Mouse (Mus musculus) embryo, embryonic 10 days (tissue): ENCODE measurements around the gene Ceacam18.
A peak's percentile ranks its signal among the peaks of the same experiment; 100 is the strongest.

Experiments
- DNase-seq: peaks from one replicate; pipeline ENCODE4 v3.0.0-alpha.2; 2015; ENCODE audit warnings: low spot score

Ceacam18 gene

DNA sequence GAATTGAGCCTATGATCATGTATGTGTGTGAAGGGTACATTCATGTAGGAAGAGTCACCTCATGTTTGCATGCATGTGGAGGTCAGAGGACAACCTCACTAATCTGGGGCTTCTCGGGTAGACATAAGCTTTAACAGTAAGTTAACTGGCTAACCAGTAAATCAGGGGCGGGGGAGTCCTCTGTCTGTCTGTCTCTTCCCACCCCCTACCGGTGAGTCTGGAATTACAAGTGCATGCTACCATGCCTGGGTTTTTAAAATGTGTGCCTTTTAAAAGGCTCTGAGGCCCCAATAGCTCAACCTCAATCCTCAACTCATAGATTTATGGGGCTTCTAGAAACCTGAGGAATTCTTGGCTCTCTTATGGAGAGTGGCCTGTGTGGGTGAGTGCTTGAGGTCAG lies 34.1 kb downstream of the Ceacam18 start:
- peak; percentile 31 for DNase-seq

- no peak for DNase-seq
These were observed 36.7 kb downstream of the Ceacam18 start for GRCm38 (mm10) chr7:43671064-43671808.

- DNase-seq, result peak; percentile 93
These were observed 37.5 kb downstream of the Ceacam18 start, which contains the start of gene Ctu1 for GRCm38 (mm10) chr7:43671809-43672580. Ctu1 (plus strand) TSS chr7:43672016.

- peak; percentile 17 for DNase-seq
These were observed 38.2 kb downstream of the Ceacam18 start for GRCm38 (mm10) chr7:43672581-43673260.

DNA sequence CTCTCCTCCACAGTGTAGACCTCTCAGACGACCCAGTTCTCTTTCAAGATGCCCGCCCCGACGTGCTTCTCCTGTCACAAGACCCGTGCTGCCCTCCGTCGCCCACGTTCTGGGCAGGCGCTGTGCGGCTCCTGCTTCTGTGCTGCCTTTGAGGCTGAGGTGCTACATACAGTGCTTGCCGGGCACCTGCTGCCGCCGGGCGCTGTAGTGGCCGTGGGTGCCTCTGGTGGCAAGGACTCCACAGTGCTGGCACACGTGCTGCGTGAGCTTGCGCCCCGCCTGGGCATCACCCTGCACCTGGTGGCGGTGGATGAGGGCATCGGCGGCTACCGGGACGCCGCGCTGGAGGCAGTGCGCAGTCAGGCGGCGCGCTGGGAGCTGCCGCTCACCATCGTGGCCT lies 40.6 kb downstream of the Ceacam18 start:
- no peak for DNase-seq

GRCm38 (mm10) chr7:43678517-43678916 lies 44.0 kb downstream of the Ceacam18 start:
- no peak for DNase-seq

GRCm38 (mm10) chr7:43680960-43681359 lies 46.5 kb downstream of the Ceacam18 start:
- DNase-seq, result peak; percentile 79

GRCm38 (mm10) chr7:43682511-43682910 lies 48.0 kb downstream of the Ceacam18 start:
- peak; percentile 26 for DNase-seq

DNA sequence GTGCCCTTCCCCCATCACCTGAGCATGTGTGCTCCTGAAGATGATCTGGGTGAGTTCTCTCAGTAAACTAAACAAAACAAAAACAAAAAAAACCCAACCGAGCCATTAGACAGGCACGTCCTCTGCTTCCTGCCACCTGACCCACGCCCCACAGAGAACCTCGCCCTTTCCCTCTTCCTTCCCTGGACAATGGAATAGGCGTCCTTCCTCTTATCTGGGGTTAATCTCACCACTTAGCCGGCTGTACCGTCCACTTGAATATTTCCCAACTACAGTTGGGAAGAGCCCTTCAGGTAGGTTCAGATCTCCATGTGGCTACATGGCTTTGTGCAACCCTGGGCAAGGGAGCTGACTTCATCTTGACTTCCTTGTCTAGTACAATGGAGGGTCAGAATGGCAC lies 50.6 kb downstream of the Ceacam18 start:
- no peak for DNase-seq

- no peak for DNase-seq
These were observed 55.6 kb downstream of the Ceacam18 start, which contains the start of gene Klk14 for GRCm38 (mm10) chr7:43690118-43690517. Klk14 (plus strand) TSS chr7:43690418.
